Mouse (Mus musculus) spleen, adult 10 weeks (tissue): Measurements from ENCODE around the gene Pdzph1. TPM values are rescaled to one million over a fixed set of nuclear protein-coding genes. Genes with fewer than 3 reads are reported as not detected.

Experiments used
- polyA plus RNA-seq: library from polyadenylated mRNA; stranded (reverse); fragments of 350-450 nt; fragmentation: Illumina TruSeq; extraction: RNeasy Lipid Tissue Mini Kit (QIAGEN cat#74804); gene quantifications from one replicate; pipeline ENCODE4 v1.2.3, GENCODE M21; 2015; ENCODE audit warnings: low replicate concordance; ENCODE audit not compliant: insufficient read depth

The Pdzph1 gene
- not detected for polyA plus RNA-seq

DNA sequence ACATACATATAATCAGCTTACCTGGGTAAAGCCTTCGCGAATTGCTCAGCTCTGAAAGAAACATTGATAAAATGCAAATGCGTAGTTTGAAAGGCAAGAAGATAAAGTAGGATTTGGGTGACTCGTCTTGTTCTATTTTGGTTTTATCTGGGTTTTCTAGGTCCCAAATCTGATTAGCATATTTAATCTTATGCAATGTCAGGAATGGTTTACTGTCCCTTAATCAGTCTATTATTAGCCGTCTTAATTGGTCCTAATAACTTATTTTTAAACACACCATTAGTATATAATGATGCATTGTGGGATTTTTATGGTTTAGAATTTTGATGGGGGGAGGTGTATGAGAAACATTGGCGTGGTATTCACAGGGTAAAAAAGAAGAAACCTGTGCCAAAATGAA lies at the start of gene Pdzph1:
TSS of gene Pdzph1 (minus strand) at position 101 of the 400 bp plus-strand sequence.

DNA sequence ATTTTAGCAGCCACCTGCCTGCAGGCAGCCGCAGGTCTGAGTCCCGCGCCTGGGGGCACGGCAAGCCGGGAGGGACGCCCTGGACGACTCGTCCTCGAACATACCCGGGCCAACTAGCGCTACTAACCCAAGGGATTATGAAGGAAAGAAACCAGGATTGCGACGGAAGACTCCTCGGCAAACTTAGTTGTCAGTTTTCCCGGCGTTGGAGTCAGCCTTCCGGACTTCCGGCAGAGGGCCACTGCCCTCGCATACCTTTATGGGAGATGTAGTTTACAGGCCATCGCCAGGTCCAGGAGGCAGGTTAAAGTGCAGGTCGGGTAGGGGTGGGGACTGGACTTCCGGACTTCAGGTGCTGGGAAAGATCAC lies 21.9 kb upstream of the Pdzph1 start, which contains the start of gene Nudt12:
TSS of gene Nudt12 (minus strand) at position 282 of the 369 bp plus-strand sequence.

Other genes starting within 250 kb of the Pdzph1 start
- 1.2 TPM for gene Nudt12, start 22.0 kb upstream of the Pdzph1 start, polyA plus RNA-seq